Mouse (Mus musculus): ENCODE data around the gene Ccdc61.
"Not testable (repeated sequence)": the region's sequence is repeated elsewhere in the genome, so short reads cannot be mapped to it uniquely, and the experiment has no call there.

The Ccdc61 gene

GRCm38 (mm10) chr7:18909797-18910196 lies 418 bp downstream of the Ccdc61 start:
- no peak for DNase-seq

DNA sequence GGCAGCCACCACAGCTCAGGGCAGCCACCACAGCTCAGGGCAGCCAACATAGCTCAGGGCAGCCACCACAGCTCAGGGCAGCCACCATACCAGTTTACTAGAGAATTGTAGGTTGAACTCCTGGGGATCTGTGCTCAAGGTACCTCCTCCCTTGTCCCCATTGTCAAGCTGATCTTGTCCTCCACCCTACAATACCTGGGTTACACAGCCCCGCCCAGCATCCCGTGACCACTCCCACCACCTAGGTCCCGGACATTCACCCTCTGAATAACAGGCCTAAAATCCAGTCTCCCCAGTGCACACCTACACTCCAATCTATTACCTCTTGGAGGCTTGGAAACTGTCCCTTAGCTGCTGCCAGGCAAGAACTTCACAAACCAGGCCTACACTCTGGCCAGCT lies 5.2 kb downstream of the Ccdc61 start:
- DNase-seq, result no peak

DNA sequence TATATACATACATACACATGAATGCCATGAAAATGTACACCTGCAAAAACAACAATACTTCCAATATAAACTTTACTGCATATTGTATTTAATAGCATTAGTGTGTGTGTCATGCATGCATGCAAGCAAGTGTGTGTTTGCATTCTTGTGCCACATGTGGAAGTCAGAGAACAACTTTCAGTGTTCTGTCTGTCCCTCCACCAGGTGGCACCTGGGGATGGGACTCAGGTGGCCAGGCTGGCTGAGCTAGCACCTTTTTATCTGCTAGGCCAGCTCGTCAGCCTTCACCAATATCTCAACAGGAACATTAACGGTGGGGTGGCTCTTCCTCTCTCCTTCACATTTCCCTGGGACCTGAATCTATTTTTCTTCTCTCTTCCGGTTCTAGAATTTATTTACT lies 7.7 kb downstream of the Ccdc61 start:
- no peak for DNase-seq

DNA sequence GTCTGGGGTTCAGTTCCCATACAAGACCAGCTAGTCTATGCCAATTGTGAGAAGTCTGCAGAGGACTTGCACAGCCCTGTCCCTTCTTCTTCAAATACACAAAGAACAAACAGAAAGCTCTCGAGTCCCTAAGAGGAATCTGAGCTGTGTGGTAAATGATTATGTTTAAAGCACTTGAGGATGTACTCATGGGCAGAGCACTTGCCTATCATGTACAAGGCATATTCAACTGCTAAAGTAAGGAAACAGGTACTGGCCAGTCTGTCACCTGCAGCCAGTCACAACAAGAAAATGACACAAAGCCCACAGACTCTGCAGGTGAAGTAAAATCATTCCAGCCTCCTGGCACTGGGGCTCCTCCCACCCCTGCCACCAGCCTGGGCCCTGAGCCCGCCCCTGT lies 9.7 kb downstream of the Ccdc61 start:
- DNase-seq, result no peak

GRCm38 (mm10) chr7:18896536-18896935 lies 13.7 kb downstream of the Ccdc61 start:
- peak; percentile 45 for DNase-seq

DNA sequence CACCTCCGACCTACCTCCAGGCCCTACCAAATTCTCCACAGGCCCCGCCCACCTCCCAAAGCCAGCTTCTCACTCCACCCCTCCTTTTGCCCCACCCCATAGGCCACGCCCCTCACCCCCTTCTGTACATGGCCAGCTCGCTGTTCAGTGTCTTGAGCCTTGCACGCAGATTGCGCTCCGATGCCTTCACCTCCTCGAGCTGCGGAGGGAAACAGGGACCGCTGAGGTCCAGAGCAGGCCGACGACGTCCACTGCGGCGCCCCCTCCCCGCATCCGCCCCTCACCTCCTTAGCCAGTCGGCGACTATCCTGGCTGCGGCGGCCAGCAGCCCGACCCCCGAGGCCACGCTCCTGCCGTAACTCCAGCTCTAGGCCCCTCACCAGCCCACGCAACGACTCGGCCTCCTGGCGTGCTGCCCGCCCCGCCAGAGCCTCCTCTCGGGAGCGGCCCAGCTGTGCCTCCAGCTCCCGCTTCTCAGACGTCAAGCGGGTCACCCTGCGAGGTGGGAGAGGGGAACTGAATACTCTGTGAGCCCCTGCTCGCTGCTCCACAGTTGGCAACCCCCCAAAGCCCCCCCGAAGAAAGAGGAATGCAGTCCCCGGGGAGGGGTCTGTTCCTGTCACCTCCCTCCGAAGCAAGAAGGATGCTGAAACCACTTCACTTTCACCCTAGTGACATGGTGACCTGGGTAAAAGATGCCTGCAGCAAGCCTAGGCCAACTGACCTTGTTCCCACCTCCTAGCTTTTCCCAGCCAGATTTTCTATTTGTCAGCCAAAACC lies 16.4 kb downstream of the Ccdc61 start:
- peak; percentile 61 for DNase-seq

- DNase-seq, result no peak
These were observed 17.2 kb downstream of the Ccdc61 start for GRCm38 (mm10) chr7:18893009-18893408.

DNA sequence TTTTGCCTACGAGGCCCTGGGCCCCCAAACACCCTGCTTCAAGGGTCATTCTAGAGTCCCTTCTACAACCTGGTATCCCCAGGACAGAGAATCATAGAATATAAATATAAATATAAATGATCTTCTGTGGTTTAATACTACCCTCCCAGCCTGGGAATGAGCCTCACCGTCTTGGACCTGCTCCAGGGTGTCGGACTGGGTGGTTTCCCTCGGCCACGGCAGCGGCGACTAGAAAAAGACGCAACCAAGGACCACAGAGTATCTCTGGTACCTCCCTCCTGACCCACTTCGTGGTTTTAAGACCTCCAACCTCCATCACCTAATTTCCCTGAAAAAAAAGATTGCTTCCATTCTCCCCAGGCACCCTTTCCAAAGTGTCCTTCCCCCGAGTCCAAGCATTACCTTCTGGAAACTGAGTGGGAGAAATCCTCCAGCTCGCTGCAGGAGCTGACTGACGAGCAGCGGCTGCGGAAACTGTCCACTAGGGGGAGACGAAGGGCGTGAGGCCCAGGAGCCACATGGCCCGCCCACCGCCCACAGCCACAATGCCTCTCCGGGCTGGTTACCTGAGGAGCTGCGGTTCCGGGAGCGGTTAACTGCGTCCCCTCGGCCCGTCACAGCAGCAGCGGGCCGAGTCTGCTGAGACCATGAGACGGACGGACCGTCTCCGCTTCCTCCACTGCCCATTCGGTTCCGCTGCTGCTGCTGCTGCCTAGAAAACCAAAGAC lies 18.2 kb downstream of the Ccdc61 start:
- peak; percentile 82 for DNase-seq

DNA sequence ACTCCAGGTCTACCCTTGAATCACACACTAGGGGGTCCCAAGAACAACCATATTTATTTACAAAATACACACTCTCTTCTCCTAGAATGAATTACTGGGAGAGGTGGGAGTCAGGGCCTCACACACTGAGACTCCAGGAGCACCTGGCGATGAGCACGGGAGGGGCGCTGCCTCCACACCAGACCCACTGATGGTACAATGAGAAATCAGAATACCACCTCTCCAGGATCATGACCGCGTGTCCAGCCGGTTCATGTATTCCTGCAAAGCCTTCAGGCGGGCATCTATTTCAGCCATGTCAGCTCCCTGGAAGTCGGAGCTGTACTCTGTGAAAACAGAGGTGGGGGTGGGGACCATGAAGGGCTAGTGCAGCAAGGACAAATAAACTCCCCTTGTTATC lies 19.4 kb downstream of the Ccdc61 start:
- DNase-seq, result no peak

DNA sequence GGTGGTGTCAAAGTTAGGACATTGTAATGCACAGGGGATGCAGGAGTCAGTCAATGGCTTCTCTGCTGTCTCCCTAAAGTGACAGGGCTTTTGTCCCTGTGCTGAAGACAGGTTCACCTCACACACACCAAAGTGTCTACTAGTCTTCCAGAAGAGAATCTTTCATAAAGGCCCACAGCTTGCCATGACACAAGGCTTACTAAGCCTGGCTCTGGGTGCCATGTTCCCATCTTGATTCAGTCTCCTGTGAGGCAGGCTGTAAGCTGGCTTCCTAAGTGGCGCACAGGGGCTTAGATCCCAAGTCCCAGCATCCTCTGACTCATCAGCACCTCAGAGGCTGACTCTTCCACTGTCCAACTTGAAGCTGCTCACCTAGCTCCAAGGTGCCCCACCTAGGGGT lies 23.3 kb downstream of the Ccdc61 start:
- DNase-seq, result no peak

- DNase-seq, result no peak
These were observed 25.3 kb downstream of the Ccdc61 start for GRCm38 (mm10) chr7:18884745-18885422.

DNA sequence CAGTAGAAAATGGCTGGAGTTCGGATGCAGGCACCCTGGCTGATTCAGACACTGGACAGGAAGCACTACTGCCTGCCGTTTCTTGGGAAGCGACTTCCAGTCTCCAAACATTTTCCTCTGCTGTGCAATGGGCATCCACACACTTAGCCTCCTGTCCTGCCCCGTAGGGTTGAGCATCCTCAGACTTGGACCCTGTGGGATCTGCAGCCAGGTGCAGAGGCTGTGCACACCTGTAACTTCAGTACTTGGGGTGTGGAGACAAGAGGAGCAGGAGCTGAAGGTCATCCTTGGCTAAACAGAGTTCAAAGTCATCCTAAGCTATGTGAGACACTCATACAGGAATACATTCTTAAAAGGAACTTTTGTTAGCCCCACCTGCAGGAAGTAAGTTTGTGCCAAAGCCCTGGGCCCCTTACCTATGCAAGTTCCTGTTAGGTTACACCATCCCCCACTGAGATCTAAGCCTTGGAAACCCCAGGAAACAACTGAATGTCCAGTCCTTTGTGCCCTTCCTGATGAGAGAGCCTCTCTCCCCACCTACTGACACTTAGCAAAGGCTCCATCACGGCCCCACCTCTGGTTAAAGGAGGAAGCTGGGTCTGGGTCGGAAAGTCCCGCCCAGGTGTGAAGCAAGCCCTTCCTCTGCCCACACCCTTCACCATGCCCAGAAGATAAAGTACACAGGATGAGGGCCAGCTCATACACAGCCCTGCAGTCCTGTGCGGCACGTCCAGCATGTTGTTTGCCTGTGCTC lies 26.0 kb downstream of the Ccdc61 start:
- no peak for DNase-seq

- DNase-seq, result no peak
These were observed 31.5 kb downstream of the Ccdc61 start for GRCm38 (mm10) chr7:18878691-18879090.

DNA sequence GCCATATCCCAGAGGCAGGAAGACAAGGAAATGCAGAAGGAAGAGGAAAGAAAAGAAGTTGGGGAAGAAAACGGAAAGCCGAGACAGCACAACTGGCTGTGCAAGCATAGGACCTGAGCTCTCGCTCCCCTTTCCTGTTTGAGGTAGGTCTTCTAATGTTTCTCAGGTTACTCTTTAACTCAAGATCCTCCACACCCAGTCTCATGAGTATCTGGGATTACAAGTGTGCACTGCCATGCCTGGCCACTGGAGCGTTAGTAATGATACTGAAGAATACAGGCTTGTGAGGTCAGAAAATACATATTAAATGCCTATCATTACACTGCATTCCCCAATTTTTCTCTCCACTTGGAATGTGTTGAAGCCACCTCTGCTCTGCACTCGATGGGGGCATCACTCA lies 34.8 kb downstream of the Ccdc61 start:
- DNase-seq, result no peak

GRCm38 (mm10) chr7:18873253-18873652 lies 37.0 kb downstream of the Ccdc61 start:
- peak; percentile 50 for DNase-seq

DNA sequence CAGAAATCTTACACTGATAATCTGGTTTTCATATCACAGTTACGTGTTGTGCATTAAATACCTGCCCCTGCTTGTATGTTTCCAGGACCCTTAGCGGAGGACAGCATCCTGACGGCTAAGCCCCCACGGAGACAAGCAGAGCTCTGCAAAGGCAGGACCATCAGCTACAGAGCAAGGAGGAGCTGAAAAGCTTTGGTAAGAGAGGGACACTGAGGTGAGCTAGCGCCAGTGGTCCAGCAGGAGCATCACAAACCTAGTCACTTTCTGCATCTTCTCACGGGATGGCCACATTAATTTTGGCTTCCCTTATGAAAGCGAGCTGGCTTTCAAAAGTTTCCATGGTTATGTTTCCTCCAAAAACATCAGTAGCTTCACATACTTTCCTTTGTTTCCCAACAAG lies 37.4 kb downstream of the Ccdc61 start:
- no peak for DNase-seq

DNA sequence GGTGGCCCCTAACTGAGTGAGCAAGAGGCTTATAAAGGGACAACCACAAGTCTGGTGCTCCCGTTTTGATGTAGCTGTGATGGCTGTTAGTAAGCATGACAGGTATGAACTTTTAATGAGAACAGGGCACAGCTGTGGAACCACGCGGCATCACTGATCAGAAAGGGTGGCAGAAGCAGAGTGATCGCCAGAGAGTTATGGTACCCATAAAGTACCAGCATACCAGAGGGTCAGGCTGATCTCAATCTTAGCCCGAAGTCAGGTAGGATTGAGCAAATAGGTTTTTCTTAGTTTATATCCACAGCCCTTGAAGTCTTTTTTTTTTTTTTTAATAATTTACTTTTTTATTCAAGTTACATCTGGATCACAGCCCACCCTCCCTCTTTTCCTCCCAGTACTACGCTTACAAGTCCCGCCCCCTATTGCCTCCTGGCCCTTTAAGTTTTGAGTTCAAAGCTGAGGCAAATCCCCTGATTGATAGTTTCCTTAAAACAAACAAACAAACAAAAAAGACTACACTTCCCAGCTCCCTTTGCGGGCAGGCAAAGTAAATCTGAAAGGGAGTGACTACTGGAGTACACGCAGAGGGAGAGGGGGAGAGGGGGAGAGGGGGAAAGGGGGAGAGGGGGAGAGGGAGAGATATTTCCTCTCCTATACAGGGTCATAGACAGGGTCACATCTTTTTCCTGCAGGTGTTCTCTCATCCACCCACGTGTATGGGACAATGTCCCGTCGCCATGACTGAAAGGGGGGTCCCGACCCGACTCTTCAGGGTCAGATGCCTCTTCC lies 38.0 kb downstream of the Ccdc61 start:
- DNase-seq, result no peak

DNA sequence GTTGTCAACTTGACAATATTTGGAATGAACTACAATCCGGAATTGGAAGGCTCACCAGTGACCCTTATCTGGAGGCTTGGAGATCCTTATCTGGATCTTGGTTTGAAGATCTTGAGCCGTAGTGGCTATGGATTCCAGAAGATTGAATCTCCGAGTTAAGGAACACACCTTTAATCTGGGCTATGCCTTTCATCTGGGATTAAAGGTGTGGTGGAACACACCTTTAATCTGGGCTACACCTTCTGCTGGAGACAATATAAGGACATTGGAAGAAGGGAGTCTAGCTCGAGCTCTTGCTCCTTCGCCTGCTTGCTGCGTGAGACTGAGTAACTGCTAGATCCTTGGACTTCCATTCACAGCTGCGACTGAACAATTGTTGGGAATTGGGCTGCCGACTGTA lies 39.2 kb downstream of the Ccdc61 start, which contains the start of gene Pglyrp1:
Gene Pglyrp1, plus strand, starts transcription at position 301 of the 400 bp plus-strand sequence.
- not testable (repeated sequence) for DNase-seq

DNA sequence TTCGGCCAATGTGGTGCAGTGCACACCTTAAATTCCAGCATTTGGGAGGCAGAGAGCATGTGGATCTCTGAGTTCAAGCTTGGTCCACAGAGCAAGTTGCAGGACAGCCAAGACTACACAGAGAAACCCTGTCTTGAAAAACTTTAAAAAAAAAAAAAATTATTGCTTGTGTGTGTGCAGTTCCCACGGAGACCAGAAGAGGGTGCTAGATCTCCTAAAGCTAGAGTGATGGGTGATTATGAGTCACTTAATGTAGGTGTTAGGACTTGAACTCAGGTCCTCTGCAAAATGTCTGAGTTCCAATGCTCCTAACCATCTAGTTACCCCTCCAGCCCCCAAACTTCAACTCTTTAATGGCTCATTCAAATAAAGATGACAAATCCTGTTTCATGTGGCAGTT lies 41.7 kb downstream of the Ccdc61 start:
- no peak for DNase-seq

DNA sequence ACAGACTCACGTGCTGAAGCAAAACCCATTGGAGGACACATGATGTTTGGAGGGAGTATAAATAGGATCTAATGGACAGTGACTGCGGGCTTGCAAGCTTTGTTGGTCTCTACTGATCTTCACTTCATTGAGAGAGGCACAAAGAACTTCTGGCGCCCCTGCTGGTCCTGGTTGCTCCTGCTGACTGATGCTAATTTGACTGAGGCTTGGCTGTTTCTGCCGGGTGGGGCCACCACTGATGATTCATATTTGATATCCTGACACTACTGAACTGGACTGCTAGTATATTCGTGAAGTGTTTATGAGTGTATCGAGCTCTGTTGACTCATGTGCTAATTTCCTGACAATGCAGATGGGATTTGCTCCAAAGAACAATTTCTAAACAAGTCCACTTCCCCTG lies 47.4 kb downstream of the Ccdc61 start:
- DNase-seq, result no peak

DNA sequence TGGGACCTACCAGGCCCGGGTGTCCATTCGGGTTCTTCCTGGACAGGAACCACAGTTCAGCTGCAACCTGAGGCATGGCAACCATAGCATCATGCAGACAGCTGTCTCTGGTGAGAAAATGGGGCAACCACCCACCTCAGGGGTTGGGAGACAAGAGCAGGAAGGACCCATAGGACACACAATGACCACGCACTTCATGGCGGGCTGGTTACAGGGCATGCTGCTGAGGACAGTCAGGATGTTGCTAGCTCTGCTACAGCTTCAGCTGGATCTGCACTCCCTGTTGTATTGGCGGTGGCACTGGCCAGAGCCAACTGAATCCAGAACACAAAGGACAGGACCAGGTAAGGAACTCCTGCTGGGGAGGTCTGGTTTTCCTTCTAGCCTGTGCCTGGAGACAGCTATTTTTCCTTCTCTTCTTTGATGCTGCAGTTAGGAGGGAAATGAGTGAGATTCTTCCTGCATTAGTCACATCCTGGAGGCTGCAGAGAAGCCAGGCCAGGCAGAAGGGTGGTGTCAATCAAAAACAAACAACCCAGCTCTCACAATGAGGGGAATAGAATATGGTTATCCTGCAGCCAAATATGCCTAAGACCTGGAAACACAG lies 51.8 kb downstream of the Ccdc61 start:
- DNase-seq, result peak; percentile 24

DNA sequence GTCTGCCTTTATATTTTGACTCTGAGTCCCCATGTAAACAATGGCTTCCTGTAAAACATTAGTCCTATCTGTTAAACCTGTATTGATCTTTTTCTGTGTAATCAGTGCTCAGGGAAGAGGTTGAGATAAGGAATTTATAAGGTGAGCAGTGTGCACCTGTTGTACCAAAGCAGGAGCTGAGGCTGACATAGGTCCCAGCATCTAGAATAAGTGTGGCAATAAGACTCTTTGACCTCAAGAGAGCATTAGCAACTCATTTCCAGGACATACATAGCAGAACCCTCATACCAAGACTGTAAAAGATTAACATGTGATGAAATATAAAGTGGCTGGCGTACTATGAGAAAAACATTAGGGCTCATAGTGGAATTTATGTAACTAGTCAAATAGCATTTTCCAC lies 61.8 kb downstream of the Ccdc61 start:
- no peak for DNase-seq

Measured in kidney, adult 11 months (tissue).